Mouse (Mus musculus) cerebellum, adult (tissue): ENCODE results near the gene Lzts2.

Source experiments
- ATAC-seq: cut with Nextera tagmentation; 2 replicates; pipeline ENCODE4 v1.9.2; 2017; ENCODE audit warnings: mild to moderate bottlenecking, moderate library complexity, mixed read lengths; ENCODE audit not compliant: insufficient number of reproducible peaks, low FRiP score, low TSS enrichment

Gene Lzts2

DNA sequence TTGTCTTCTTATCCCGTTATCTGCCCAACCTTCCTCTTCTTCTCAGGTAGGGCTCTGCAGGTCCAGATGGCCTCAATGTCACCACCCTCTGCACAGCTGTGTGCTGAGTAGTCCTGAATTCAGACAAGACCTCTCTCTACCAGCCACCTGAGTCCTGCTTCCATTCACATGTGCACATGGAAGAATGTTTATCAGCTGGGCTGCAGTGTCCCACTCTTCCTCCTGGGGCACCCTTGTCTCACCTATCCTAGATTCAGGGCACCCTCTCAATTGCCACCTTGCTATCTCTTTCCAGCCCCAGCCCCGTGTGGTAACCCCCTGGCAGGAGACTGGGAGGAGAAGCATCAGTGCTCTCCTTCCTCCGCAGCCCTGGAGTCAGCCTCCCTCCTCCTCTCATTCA lies 11.9 kb upstream of the Lzts2 start:
- ATAC-seq: no peak

- ATAC-seq: no peak
These were observed 10.3 kb upstream of the Lzts2 start for GRCm38 (mm10) chr19:45003740-45004516.

GRCm38 (mm10) chr19:45005444-45005843 lies 8.8 kb upstream of the Lzts2 start, which contains the start of gene Twnk:
Twnk (plus strand) TSS chr19:45005663.
- no peak for ATAC-seq

GRCm38 (mm10) chr19:45005957-45006712 lies 8.1 kb upstream of the Lzts2 start, which contains the start of gene Mrpl43:
Mrpl43 (minus strand) TSS chr19:45006442.
- ATAC-seq: peak; percentile 91

- ATAC-seq: no peak
These were observed 7.2 kb upstream of the Lzts2 start for GRCm38 (mm10) chr19:45007021-45007420.

DNA sequence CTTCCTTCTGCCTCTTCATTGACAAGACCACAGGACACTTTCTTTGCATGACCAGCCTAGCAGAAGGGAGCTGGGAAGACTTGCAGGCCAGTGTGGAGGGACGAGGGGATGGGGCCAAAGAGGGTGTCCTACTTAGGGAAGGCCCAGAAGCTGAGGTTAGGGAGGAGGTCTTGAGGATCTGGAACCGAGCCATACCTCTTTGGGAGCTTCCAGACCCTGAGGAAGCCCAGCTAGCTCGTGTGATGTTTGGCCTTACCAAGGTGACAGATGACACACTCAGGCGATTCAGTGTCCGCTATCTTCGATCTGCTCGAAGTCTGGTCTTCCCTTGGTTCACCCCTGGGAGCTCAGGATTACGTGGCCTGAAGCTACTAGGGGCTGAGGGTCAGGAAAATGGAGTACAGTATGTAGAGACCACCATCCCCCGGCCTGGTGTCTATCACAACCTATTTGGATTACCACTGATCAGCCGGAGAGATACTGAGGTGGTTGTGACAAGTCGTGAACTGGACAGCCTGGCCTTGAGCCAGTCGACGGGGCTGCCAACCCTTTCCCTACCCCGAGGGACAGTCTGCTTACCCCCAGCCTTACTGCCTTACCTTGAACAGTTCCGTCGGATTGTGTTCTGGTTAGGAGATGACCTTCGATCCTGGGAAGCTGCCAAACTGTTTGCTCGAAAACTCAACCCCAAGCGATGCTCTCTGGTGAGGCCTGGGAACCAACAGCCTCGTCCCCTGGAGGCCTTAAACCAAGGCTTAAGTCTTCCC lies 6.6 kb upstream of the Lzts2 start:
- ATAC-seq: no peak

- no peak for ATAC-seq
These were observed 3.6 kb upstream of the Lzts2 start for GRCm38 (mm10) chr19:45010646-45011045.

DNA sequence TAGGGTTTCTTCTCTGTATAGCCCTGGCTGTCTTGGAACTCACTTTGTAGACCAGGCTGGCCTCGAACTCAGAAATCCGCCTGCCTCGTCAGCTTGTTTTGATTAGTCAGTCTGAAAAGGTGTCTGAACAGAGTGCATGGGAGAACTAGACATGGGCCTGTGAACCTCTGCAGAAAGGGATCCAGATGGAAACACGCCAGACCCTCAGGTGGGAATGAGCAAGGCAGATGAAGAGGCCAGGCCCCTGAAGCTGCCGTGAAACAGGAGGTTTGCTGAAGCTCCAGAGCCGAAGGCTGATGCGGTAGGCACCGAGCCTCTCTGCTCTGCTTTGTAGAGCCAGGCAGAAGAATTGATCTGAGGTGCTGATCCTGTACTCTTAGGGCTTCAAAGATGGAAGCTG lies 2.0 kb upstream of the Lzts2 start:
- no peak for ATAC-seq

DNA sequence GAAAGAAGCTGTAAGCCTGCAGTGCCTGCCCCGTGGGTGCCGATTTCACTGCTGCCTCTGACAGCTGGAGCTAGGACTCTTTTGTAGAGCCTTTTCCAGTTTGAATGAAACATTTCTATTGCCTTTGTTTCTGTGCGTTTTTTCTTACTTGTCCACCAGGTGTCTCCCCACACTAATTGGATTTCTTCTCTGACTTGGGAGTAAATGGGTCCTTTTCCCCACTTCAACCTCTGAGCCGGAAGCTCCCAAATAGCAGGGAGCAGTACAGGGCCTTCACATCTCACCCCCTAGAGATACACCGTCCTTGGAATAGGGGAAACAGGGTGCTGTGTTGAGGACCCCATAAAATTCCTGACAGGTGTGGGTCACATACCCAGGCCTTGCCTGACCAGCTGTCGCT lies 1.6 kb upstream of the Lzts2 start:
- ATAC-seq: no peak

DNA sequence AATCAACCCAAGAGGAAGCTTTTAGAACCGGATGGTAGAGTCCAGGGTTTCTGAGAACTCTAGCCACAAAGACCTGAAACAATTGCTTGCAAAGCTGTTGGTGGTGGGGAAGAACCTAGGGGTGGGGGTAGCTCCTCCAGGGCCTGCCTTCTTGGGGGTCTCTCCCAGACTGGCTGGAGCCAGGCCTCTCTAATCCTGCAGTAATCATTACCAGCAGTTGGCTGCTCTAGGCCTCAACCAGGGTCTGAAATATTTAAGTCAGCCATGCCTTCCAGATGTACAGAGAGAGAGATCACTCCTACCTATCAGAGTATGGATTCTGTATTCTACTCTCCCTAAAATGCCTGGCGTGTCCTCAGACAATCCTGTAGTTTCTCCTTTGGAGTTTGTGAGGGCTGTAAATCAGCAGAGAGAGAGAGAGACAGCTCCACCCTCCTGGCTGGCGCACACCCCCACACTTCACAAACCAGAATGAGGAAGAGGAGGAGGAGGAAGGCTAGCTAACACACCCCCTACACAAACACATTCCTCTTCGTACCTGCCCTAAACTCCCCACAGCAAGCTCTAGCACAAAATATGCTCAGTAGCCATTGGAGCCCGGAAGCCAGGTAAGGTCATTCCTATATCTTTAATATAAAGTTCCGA lies 511 bp upstream of the Lzts2 start:
- no peak for ATAC-seq

DNA sequence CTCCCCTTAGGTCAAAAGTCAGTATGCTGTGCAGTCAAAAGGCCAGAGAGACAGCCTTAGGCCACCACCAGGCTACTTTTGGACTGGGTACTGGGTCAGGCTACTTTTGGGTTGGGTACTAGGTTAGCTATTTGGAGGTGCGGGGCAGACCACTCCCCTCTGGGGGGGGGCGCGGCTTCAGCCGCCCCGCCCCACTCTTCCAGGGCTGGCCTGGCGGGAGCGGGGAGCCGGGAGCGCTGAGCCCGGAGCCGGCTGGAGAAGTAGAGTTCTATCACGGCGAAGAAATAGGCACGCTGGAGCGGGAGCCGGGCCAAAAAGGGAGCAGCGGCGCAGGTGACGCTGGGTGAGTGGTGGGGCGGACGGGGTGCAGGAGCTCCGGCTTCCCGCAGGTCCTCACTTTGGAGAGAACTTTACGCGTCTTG lies 778 bp downstream of the Lzts2 start:
- no peak for ATAC-seq

DNA sequence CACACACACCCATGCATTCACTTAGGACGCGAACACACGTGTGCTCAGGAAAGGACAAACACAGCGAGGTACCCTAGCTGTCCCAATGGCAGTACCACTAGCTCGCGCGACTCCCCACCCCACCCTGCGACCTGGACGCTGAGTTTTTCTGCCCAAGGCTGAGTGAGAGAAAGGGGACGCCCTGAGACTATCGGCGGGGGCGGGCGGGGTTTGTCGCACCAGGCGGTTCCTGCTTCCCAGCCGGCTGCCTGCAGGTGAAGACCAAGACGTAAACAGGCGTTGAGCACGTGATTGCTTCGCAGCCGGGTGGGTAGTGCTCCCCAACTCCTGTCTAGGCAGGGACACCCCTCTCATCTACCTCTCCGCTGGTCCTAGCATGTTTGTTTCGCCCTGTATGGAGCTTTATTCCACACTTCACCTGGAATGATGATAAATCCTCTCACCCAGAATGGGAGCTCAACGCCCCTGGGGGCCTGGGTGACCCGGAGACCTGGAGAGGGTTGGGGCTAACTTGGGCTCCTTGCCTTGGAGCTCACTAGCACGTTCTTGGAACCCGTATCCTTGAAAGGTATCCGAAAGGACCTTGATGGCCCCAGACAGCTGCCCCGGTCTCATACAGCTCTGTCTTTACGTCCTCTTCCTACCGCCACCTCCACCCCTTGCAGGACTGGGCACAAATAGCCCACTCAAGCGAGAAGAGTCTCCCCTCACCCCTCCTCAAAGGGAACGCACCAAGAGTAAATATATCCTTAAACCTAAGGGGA lies 1.5 kb downstream of the Lzts2 start:
- ATAC-seq: peak; percentile 28; the same call in 1 of the 2 replicates

- ATAC-seq: peak; percentile 13
These were observed 2.4 kb downstream of the Lzts2 start for GRCm38 (mm10) chr19:45016341-45017215.

GRCm38 (mm10) chr19:45017216-45017771 lies 3.1 kb downstream of the Lzts2 start:
- ATAC-seq: no peak

- ATAC-seq: no peak
These were observed 3.7 kb downstream of the Lzts2 start for GRCm38 (mm10) chr19:45017909-45018308.

- ATAC-seq: no peak
These were observed 4.2 kb downstream of the Lzts2 start for GRCm38 (mm10) chr19:45018351-45018831.

GRCm38 (mm10) chr19:45020348-45020747 lies 6.1 kb downstream of the Lzts2 start:
- ATAC-seq: no peak

- ATAC-seq: no peak
These were observed 7.1 kb downstream of the Lzts2 start for GRCm38 (mm10) chr19:45021362-45021761.
